Mouse (Mus musculus): ENCODE data around the gene Rcan3.

Rcan3 gene

DNA sequence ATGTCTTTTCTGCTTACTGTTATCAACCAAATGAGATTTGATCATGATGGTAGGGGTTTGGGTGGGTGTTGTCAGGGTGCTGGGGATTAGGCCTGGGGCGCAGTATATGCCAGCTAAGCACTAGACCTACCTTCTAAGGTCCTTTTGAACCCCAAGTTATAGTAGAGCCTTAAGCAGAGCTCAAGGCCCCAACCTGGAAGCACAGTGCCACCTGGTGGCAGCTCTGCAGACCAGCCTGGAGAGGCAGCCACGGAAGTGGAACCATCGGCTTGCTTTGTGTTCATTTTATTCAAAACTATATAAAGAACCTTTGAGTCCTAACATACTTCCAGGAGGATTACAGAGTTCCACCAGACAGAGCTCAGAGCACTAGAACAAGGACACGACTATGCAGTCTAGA, 22.0 kb downstream of the Rcan3 start:
- peak; percentile 91 for DNase-seq

DNA sequence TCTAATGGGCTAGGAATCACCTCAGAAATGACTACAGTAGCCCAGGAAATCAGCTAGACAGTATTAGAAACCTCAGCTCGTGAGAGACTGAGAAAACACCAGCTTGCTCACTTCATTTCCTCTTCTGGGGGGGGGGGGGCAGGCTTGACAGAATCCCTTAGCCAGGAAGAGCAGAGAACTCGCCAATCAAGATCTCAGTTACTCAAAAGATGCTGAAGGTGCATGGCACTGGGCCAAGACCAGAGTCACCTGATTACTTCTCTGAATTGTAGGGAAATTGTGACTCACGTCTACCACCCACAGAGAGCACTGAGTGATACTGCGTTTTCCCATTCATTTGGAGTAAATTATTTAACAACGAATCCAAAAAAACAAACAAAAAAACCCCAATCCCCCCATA, 27.5 kb downstream of the Rcan3 start:
- peak; percentile 44 for DNase-seq

DNA sequence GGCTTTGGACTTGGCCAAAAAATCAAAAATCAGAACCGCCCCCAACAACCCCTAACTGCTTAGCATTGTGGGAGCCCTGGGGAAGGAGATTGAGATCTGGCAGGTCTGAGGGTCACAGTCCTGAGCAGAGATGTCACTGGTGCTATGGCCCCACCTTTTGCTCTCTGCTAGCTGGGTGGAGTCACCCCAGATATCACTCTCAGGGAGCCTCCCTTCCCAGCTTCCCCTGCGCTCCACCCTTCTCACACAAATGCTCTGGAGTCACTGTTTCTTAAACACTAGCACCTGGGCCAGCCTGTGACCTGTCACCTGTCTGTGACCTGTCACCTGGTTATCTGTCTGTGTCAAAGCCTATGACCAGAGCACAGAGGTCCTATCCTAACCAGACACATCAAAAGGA, 28.7 kb downstream of the Rcan3 start:
- no peak for DNase-seq

DNA sequence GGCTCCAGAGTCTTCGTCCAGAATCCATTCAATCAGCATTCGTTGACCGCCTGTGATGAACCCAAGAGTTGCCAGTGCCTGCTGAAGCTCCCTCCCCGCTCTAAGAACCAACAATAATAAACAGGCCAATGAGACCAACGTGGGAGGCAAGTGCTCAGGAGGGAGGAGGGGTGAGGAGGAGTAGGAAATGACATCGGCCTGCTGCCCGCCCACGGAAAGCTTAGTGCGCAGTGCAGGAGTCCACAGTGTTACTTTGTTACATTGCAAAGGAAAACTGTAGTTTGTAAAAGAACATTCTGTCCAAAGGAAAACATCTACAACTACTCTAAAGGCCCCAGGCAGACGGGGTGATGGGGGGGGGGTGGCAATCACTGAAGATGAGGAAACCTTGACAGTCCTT, 29.6 kb downstream of the Rcan3 start:
- no peak for DNase-seq

DNA sequence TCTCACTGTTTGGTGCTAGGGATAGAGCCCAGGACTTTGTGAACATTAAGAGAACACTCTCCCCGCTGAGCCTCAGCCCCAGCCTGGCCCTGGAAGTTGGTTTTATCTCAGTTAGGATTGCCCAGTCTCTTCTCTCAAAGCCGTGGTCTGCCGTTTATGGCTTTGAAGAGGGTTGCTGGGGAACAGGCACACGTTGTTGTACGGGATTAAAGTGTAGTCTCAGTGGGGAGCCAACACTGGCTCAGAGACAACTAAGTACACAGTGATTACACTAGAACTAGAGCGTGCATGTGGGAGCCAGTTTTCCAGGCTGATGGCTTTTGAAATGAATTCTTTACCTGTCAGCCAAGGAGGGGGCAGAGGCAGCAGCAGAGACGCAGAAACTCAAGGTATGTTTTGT, 31.8 kb downstream of the Rcan3 start:
- DNase-seq, result no peak

DNA sequence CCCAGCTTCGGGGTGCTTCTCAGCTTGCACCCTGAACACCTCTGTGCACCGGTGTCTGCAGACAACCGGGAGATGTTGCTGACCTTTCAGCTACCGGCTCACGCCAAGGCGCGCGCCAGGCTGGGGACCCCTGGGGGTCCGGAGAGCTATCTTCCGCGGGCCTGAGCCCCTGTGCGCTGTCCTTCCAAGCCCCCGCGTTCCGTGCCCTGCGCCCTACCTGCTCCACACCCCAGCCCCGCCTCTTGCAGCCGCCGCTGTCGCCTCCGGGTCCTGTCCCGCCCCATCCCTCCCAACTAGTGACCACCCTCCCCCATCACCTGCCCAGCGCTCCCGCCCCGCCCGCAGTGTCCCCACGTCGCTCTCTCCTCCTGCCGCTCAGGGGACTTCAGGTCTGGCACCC, 35.7 kb downstream of the Rcan3 start, which contains the start of gene Ncmap:
Gene Ncmap (minus strand): TSS at position 237 of the 400 bp plus-strand sequence.
- no peak for DNase-seq

DNA sequence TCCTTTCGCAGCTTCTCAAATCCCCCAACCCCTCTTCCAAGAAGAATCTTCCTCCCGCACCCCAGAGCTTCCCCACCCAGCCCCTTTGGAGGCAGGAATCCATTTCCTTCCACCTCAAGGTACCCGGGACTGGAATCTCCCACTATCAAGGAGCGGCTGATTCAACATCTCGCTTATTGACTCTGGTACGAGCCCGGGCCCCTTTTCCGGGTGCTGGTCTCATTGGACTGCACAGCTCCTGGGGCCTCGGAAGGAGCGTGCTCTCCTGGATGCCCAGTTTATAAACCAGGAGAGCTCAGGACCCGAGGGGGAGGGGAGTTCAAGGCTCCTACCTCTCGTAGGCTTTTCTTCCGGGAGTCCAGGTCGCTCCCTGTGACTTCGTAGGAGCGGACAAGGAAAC, 36.1 kb downstream of the Rcan3 start:
- no peak for DNase-seq

DNA sequence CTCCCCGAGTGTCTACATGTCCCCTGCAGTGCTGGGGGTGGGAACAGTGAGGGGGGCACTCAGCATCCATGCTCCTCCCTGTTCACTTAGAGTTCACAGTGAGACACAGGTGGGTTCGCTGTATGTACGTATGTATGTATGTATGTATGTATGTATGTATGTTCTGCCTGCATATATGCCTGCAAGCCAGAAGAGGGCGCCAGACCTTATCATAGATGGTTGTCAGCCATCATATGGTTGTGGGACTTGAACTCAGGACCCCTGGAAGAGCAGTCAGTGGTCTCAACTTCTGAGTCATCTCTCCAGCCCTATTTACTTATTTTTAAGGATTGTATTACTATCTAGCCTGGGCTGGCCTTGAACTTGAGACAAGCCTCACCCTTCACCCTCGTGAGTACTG, 37.4 kb downstream of the Rcan3 start:
- DNase-seq, result peak; percentile 32

DNA sequence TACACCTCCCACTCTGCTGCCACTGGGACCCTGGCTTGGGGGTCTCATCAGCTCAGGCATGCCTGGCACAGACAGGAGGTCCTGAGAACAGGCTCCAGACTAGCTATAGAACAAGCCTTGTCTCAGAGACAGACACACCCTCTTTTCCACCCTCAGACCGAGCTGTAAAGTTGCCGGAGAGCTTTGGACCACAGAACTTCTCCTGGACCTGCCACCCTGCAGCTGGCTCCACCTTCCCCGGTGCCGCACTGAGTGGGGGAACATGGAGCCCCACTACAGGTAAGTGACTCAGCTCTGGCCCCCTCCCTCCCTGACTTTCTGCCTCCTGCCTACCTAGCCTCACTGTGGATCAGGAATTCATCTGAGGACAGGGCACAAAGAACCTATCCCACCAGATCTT, 38.3 kb downstream of the Rcan3 start:
- DNase-seq, result no peak

DNA sequence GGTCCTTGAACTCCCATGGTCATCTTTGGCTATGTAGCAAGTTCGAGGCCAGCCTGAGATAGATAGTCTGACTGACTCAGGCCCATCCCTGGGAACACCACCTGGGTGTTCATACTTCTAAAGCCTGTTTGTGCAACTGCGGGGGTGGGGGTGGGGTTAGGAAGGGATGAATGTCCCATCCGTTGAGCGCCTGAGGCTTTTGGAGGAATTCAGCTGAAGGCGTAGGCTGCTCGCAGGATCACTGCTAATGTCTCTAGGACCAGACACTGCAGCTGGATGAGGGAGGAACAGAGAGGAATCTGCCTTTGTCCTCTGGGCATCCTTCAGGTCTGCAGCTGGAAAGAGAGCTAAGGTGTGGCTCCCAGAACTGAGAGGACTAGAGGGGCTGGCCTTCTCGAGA, 39.0 kb downstream of the Rcan3 start:
- DNase-seq, result no peak

DNA sequence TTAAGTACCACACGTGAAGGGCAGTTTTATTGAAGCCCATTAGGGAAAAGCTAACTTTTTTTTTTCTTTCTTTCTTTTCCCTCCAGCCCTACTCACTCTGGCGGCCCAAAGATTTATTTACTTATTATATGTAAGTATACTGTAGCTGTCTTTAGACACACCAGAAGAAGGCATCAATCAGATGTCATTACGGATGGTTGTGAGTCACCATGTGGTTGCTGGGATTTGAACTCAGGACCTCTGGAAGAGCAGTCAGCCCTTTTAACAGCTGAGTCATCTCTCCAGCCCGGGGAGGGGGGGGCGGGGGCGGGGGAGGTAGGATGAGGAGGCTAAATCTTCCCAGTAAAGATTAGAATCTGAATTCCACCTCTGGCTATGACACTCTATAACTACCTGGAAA, 40.3 kb downstream of the Rcan3 start:
- no peak for DNase-seq

DNA sequence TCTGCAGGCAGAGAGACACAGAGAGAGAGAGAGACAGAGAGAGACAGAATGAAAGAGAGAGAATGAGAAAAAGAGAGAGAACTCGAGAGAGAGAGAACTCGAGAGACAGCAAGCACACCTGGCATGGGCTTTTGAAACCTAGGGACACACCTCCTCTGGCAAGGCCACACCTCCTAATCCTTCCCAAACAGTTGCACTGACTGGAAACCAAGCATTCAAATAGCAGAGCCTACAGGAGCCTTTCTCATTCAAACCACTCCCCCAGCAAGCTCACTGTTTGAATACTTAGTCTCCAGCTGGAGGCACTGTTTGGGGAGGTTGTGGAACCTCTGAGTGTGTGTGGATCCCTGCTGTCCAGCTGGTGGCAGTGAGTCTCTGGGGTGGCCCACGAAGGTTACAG, 40.9 kb downstream of the Rcan3 start:
- no peak for DNase-seq

DNA sequence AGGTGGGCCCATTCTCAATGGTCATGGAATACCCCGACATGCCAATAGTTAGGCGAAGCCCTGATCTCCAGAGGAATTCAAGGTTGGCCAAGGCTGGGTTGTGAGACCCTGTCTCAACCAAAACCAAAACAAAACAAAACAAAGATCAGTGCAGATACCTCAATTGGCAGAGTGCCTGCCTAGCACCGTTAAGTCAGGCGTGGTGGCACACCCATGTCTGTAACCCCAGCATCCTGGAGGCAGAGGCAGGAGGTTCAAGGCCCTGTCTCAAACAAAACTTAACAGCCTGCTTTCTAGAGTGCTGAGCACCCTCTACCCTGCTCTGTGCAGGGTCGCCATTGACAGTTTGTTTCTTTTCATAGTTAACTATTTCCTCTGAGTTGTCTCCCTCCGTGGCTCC, 42.6 kb downstream of the Rcan3 start:
- DNase-seq, result no peak

DNA sequence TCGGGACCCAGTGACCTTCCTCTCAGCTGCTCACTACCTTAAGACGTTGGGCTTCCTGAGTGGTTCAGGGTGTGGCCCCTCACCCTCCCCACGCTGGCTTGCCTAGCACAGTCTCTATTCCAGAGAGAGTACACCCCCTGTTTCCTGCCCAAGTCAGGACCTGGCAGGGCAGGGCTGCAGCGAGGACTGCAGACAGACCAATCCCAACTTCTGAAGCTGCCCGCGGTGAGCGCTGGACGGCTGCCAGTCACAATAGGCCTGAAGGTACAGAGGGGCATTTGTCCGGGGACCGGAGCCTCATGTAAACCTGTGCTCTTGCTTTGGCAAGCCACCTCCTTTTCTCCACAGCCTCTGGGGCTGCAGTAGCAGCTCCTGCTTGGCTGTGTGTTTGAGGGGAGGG, 48.0 kb downstream of the Rcan3 start:
- no peak for DNase-seq

DNA sequence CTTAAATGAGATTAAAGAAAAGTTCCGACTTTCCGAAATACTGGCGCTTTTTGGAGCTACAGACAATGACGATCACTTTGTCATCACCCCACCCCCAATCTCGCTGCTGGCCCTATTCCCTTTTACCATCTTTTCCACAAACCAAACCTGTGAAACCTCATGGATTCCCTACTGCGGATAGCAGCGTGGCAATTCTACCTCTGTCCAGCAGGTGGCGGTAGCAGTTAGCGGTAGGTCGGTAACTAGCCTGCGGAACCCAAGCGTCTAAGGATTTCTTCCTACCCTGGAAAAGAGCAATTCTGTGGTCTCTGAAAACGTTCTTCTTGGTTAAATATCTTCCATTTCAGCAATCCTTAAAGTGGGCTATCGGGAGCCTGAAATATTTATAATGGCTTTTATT, 51.3 kb downstream of the Rcan3 start:
- peak; percentile 83 for DNase-seq

DNA sequence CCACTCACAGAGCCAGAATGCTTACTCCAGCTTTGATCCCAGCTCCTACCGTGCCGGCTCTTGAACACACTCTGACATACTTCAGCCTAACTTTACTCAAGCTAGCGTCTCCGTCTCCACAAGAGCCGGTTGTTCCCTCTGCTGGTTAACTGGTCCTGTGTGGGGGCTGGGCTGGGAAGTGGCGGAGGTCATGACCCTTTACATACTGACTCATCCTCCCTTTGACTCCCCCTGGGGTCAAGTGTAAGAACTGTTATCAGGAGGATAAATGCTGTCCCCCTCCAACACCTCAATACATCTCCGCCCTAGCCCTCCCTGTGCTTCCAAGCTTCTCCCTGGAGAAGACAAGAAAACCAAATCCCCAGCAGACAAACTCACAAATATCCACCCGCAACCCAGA, 52.3 kb downstream of the Rcan3 start:
- no peak for DNase-seq

DNA sequence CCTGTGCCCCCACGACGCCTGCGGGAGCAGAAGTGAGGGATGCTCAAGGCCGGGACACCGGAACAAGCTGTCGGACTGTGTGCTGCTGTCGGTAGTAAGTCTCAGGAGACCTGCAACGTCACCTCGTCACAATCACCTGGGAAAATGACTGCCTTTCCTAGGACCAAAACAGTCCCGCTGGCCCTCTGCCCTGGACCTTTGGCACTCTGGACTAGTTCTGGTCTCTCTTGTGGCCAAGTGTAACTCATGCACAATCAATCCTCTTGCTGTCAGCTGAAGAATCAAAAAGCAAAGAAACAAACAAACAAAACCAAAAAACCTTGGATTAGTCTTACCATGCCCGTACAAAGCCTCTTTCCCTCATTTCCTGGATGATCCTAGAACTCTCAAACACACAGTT, 56.4 kb downstream of the Rcan3 start:
- DNase-seq, result no peak

DNA sequence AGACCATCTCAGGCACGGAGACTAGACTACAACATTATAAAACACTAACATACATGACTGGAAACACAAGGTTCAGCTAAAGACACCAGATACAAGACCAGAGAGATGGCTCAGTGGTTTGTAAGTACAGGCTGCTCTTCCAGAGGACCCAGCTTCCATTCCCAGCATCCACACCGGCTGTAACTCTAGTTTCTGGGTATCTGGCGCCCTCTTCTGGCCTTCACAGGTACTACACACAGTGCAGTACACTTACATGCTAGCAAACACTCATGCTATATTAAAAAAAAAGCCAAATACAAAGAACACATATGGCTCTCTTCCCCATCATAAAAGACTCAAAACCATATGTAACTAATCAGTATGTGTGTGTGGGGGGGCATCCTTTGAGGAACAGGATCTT, 58.2 kb downstream of the Rcan3 start:
- peak; percentile 31 for DNase-seq

DNA sequence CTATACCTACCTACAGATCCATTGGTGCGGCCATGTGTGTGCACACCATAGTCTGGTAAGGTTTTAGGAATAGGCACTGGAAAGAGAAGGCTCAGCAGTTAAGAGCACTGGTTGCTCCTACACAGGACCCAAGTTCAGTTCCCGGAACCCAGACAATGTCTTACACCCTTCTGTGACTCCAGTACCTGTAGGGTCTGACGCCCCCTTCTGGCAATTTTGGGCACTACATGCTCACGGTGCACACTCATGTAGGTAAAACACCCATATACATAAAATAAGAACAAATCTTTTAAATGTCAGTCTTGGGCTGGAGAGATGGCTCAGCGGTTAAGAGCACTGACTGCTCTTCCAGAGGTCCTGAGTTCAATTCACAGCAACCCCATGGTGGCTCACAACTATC, 60.4 kb downstream of the Rcan3 start:
- no peak for DNase-seq

DNA sequence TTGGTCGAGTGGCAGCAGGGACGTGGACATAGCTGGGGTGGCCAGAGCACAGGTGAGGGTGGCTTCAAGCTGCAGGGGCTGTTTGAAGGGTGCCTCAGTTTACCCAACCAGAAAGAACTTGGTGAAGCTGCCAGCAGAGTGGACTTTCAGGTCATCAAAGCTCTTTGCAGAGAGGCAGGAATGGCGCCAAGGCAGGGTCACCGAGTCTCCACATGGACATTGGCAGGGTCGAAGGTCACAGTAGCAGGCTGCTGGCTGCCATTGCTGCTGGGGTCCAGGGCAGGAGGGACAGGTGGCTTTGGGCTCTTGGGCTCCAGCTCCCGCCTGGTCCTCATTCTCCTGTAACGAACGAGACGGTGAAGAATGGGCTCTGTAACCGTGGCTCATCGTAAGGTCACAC, 63.3 kb downstream of the Rcan3 start:
- DNase-seq, result no peak

DNA sequence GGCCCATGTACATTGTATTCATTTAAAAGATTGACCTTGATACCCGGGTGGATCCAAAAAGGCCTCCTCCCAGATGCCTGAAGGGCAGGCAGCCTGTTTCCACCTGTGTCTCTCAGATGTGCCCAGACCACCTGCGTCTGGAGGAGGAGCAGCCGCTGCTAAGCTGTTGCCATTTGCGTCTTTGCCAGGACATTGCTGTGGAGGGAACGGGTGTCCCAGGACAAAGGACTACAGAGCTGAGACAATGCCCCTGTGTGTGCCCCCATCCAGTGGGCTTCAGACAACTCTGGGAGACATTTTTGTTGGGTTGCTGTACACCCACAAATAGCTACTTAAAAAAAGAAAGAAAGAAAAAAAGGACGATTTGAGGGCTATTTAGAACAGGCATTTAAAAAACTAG, 70.8 kb downstream of the Rcan3 start:
- no peak for DNase-seq
